Mouse (Mus musculus): ENCODE results near the gene Gm7682.
"Not testable (repeated sequence)": the region's sequence is repeated elsewhere in the genome, so short reads cannot be mapped to it uniquely, and the experiment has no call there.

The Gm7682 gene

DNA sequence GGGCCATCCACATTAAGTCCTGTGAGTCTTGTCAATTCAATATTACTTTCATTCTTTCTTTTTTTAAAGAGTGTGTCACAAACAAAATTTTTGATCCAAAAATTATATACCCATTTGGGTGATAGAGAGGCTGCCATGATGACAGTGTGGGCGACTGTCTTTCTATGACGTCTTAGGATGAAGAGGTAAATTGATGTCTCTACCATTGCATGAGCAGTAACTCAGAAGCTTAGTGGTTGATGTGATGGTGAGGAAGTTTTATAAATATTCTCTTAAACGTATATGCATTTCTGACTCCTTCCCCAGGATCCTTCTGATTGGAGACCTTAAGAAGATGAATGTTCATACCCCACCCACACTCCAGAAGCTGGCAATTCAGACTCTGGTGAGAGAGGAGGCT is at the start of gene Gm7682:
Gene Gm7682, plus strand, starts transcription at position 301 of the 400 bp plus-strand sequence.
- not testable (repeated sequence) for DNase-seq (ENCODE audit: low spot score)
